Mouse (Mus musculus) heart, embryonic 14.5 days (tissue): ENCODE measurements at regions not wholly inside any gene's neighbourhood (a gene's known extent, or its start where the extent isn't known, plus 50 kb on each side); places are given as distances from the start of the nearest gene placed in this dataset.

Experiments used
- ATAC-seq: fragments of 200-750 bp; cut with Nextera tagmentation; 2 replicates; pipeline ENCODE4 v1.8.0; 2017; ENCODE audit warnings: low read depth, moderate TSS enrichment; ENCODE audit not compliant: insufficient number of reproducible peaks, insufficient read depth, low FRiP score
- H3K27ac ChIP-seq, 2 experiments: fragments of 200-500 bp in 1 of 2; fragments of 300-500 bp in 1 of 2; sonication (generic) in 1 of 2; replicated peaks in 1 of 2; 2 replicates each; pipeline ENCODE4 v1.5.1; 2012 to 2014; ENCODE audit warnings: low read depth in 2 of 2, low read length in 2 of 2, control low read depth in 1 of 2, mild to moderate bottlenecking in 1 of 2, mixed read lengths in 1 of 2; ENCODE audit not compliant: control insufficient read depth in 1 of 2, insufficient read depth in 1 of 2
- H3K27me3 ChIP-seq: fragments of 300-500 bp; sonication (generic); 2 replicates; pipeline ENCODE4 v1.6.1; 2014; ENCODE audit warnings: mild to moderate bottlenecking, low read length, control low read depth; ENCODE audit not compliant: control insufficient read depth, insufficient read depth
- H3K36me3 ChIP-seq: fragments of 300-500 bp; sonication (generic); 2 replicates; pipeline ENCODE4 v1.6.1; 2014; ENCODE audit warnings: mild to moderate bottlenecking, control low read depth, low read length, mixed read lengths; ENCODE audit not compliant: control insufficient read depth, insufficient read depth
- H3K4me1 ChIP-seq, 2 experiments: fragments of 200-500 bp in 1 of 2; fragments of 300-500 bp in 1 of 2; sonication (generic) in 1 of 2; 2 replicates each; pipeline ENCODE4 v1.6.1; 2012 to 2014; ENCODE audit warnings: low read length in 2 of 2, control low read depth in 1 of 2, mixed read lengths in 1 of 2; ENCODE audit not compliant: control insufficient read depth in 2 of 2, insufficient read depth in 2 of 2
- H3K4me2 ChIP-seq: fragments of 300-500 bp; sonication (generic); 2 replicates; pipeline ENCODE4 v1.6.1; 2014; ENCODE audit warnings: mild to moderate bottlenecking, low read length
- H3K4me3 ChIP-seq, 2 experiments: fragments of 200-500 bp in 1 of 2; fragments of 300-500 bp in 1 of 2; sonication (generic) in 1 of 2; 2 replicates each; pipeline ENCODE4 v1.5.1; 2012 to 2014; ENCODE audit warnings: low read length in 2 of 2, mild to moderate bottlenecking in 2 of 2, control low read depth in 1 of 2, low read depth in 1 of 2, moderate library complexity in 1 of 2; ENCODE audit not compliant: control insufficient read depth in 1 of 2, insufficient read depth in 1 of 2
- H3K9ac ChIP-seq: fragments of 300-500 bp; sonication (generic); 2 replicates; pipeline ENCODE4 v1.6.1; 2014; ENCODE audit warnings: mild to moderate bottlenecking, low read length
- H3K9me3 ChIP-seq: fragments of 300-500 bp; sonication (generic); 2 replicates; pipeline ENCODE4 v1.6.1; 2016; ENCODE audit warnings: low read length, control low read depth; ENCODE audit not compliant: control insufficient read depth
- WGBS: fragments of 180-500 bp; shearing (Covaris S2); extraction: QIAGEN DNeasy Blood & Tissue Kit; methylation state at CpG from one replicate; pipeline ENCODE4 v1.1.7; 2014; 5-methylcytosine and 5-hydroxymethylcytosine counted together

DNA sequence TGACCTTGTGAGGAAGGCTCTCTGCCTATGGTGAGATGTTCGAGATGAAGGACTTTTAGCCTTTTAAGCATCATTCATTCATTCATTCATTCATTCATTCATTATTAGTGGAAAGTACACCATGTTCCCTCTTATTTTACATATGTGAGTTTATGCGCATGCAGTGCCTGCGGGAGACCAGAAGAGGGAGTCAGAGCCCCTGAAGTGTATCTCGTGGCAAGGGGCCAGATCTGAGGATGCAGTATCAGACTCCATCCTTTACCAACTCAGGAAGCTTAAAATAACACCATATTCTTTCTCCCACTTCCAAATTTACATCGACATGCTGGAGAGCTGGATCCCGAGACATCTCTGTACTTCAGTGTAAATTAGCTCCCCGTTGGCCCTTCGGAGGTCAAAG, 70.7 kb upstream of the Mrps10 start:
- H3K4me3 ChIP-seq = no peak overlapping the region
- H3K36me3 ChIP-seq = no peaks in the 10 kb centered on the region
- H3K9ac ChIP-seq = no peak overlapping the region
- H3K27me3 ChIP-seq = no peaks in the 10 kb centered on the region
- ATAC-seq = no peak
- no peak overlapping the region for H3K27ac ChIP-seq
- WGBS = 87% methylated on average over 8 of the region's 8 CpGs
- peaks cover 23% of the 10 kb centered on the region in 2 experiments for H3K4me1 ChIP-seq
- no peaks in the 10 kb centered on the region for H3K9me3 ChIP-seq
- no peak overlapping the region for H3K4me2 ChIP-seq

GRCm38 (mm10) chr17:47296709-47297450, 71.8 kb upstream of the Mrps10 start:
- Histone ChIP-seq H3K27me3 (no peaks in the 10 kb centered on the region), H3K4me3 (no peak overlapping the region), H3K9me3 (no peaks in the 10 kb centered on the region), H3K9ac (no peak overlapping the region), H3K4me1 (peaks cover 23% of the 10 kb centered on the region in 2 experiments), H3K36me3 (no peaks in the 10 kb centered on the region), H3K27ac (no peak overlapping the region), H3K4me2 (no peak overlapping the region)
- no peak for ATAC-seq
- 89% methylated on average over 9 of the region's 9 CpGs for WGBS

- peak overlapping the region; percentile 67 to 77 for H3K27ac ChIP-seq
- no peaks in the 10 kb centered on the region for H3K36me3 ChIP-seq
- ATAC-seq = peak; percentile 9; the same call in 1 of the 2 replicates
- peaks cover 23% of the 10 kb centered on the region in 2 experiments for H3K4me1 ChIP-seq
- WGBS = 51% methylated on average over 17 of the region's 17 CpGs
- H3K4me2 ChIP-seq = peak overlapping the region; percentile 33
- no peaks in the 10 kb centered on the region for H3K9me3 ChIP-seq
- H3K27me3 ChIP-seq = no peaks in the 10 kb centered on the region
- no peak overlapping the region for H3K9ac ChIP-seq
- H3K4me3 ChIP-seq = no peak overlapping the region
Observed at GRCm38 (mm10) chr17:47295315-47296011, 73.2 kb upstream of the Mrps10 start.

DNA sequence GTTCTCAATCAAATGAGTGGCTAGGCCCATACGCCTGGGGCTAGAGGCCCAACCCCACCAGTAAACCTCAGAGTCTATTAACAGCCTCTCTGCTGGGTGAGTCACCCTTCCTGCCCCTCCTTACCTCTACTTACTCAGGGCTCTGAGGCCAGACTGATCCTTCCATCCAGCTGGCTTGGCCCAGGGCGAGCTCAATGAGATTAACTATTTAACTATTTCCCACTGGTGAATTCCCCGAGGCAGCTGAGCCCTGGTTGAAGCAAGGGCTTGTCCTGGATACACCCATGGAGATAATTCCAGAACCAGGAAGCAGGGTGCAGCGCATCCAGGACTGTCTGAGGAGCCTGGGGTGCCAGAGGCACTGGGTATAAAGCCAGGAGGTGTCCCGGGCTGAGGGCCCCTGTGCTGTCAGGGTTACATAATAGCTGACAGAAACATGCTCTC, 74.6 kb upstream of the Mrps10 start:
- no peaks in the 10 kb centered on the region for H3K9me3 ChIP-seq
- peak; percentile 47 for ATAC-seq
- peak overlapping the region; percentile 44 to 77; a peak in 3 of 4 replicates for H3K27ac ChIP-seq
- 24% methylated on average over 5 of the region's 5 CpGs for WGBS
- no peak overlapping the region for H3K4me3 ChIP-seq
- H3K27me3 ChIP-seq = no peaks in the 10 kb centered on the region
- H3K4me2 ChIP-seq = no peak overlapping the region
- peaks cover 5% of the 10 kb centered on the region; the same call in 1 of the 2 replicates for H3K36me3 ChIP-seq
- H3K9ac ChIP-seq = no peak overlapping the region
- peaks cover 23% of the 10 kb centered on the region in 2 experiments for H3K4me1 ChIP-seq

GRCm38 (mm10) chr17:47293178-47293577, 75.5 kb upstream of the Mrps10 start:
- Histone ChIP-seq H3K27me3 (no peaks in the 10 kb centered on the region), H3K9me3 (no peaks in the 10 kb centered on the region), H3K27ac (no peak overlapping the region; a peak in 1 of 4 replicates), H3K4me1 (peaks cover 23% of the 10 kb centered on the region in 2 experiments), H3K4me3 (no peak overlapping the region), H3K9ac (no peak overlapping the region), H3K36me3 (peaks cover 13% of the 10 kb centered on the region), H3K4me2 (no peak overlapping the region)
- no peak for ATAC-seq
- 82% methylated on average over 8 of the region's 8 CpGs for WGBS

DNA sequence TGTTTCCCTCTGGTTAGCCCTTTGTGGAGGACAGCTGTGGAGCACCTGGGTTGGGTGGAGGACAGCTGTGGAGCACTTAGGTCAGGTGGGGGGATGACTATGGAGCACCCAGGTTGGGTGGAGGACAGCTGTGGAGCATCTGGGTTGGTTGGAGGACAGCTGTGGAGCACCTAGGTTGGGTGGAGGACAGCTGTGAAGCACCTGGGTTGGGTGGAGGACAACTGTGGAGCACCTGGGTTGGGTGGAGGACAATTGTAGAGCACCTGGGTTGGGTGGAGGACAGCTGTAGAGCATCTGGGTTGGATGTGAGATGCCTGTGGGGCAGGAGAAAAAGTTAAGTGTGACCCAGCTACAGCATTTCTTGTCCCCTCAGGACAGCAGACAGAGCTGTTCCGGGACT, 77.1 kb upstream of the Mrps10 start:
- Histone ChIP-seq H3K4me1 (peaks cover 23% of the 10 kb centered on the region in 2 experiments), H3K27ac (no peak overlapping the region), H3K9me3 (no peaks in the 10 kb centered on the region), H3K27me3 (no peaks in the 10 kb centered on the region), H3K9ac (no peak overlapping the region), H3K36me3 (peaks cover 29% of the 10 kb centered on the region), H3K4me3 (no peak overlapping the region), H3K4me2 (no peak overlapping the region)
- no peak for ATAC-seq
- WGBS = 87% methylated on average over 1 of the region's 1 CpGs

- no peaks in the 10 kb centered on the region for H3K9me3 ChIP-seq
- H3K4me1 ChIP-seq = peaks cover 8 to 17% of the 10 kb centered on the region in 2 experiments
- no peaks in the 10 kb centered on the region for H3K27me3 ChIP-seq
- H3K4me2 ChIP-seq = no peak overlapping the region
- H3K9ac ChIP-seq = no peak overlapping the region
- H3K27ac ChIP-seq = no peak overlapping the region
- ATAC-seq = no peak
- H3K4me3 ChIP-seq = no peak overlapping the region
- 89% methylated on average over 10 of the region's 10 CpGs for WGBS
- peaks cover 31% of the 10 kb centered on the region for H3K36me3 ChIP-seq
Observed at GRCm38 (mm10) chr17:47285616-47286015, 83.1 kb upstream of the Mrps10 start.
